Comparison of ENCODE assay signal across 10 mouse cellular contexts in the genomic region with DNA sequence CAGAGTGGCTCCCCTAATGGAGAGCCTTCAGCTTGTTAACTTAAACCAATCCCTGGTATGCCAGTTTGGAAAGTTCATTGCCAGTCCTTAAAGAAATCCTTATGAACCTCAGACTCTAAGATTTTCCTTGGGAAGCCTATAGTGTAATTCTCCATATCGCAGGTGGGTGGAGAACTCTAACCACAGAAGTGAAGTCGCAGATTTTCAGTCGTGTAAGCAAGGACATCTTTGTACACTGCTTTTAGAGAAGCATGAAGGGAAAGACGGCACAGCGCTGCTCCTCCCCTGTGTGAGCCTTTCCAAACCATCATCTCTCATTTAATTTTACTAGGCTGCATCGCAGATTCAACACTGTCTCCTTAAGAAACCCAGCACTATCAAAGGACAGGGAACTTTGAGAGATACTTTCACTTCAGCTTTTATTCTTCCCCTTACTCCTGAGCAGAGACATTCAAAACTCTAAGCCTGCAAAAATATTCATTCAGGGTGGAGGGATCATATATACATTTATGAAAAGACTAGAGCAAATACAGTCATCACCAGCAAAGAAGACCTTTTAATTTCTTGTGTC. TPM values are rescaled to one million over a fixed set of nuclear protein-coding genes. Genes with fewer than 3 reads are reported as not detected.
DNase-seq lines count a peak whose midpoint lies in the region; ATAC-seq and TF ChIP-seq lines count a peak whose summit lies in the region.
"Had no signal": no experiment of that assay in that cellular context is flagged by ENCODE, and none has a peak within 500 bp of the region (broad histone marks: within the 10 kb centered on the region; RNA-seq: fewer than 3 reads in every experiment).

No protein-coding gene starts in this region.

- no peak overlapping the region for H3K4me2 ChIP-seq in lung, postnatal 0 days (replicated peaks; ENCODE audit: low read depth, low read length)

- TF ChIP-seq CTCF in lung, postnatal 0 days (IDR thresholded peaks at IDR 0.05) = peak; percentile 48

- no peak overlapping the region for H3K4me3 ChIP-seq in heart, embryonic 10.5 days
- H3K4me3 ChIP-seq in lung, postnatal 0 days (ENCODE audit: low read depth, low read length) = no peak overlapping the region

- no peaks in the 10 kb centered on the region for H3K27me3 ChIP-seq in heart, embryonic 10.5 days (ENCODE audit: insufficient read depth, poor library complexity, severe bottlenecking)
- no peaks in the 10 kb centered on the region for H3K27me3 ChIP-seq in lung, postnatal 0 days (replicated peaks; ENCODE audit: insufficient read depth, low read length)

- no peaks in the 10 kb centered on the region for H3K9me3 ChIP-seq in heart, embryonic 10.5 days
- no peaks in the 10 kb centered on the region for H3K9me3 ChIP-seq in lung, postnatal 0 days (ENCODE audit: low read length)

- H3K27ac ChIP-seq in heart, embryonic 10.5 days = peak overlapping the region; percentile 56; the same call in 1 of the 2 replicates
- no peak overlapping the region for H3K27ac ChIP-seq in lung, postnatal 0 days (ENCODE audit: low read length)

- intact Hi-C loops in heart, postnatal 25 days (cut with DNase I) = no loop called here

- DNase-seq in heart, embryonic 10.5 days (ENCODE audit: low spot score) = peak; percentile 72
- no peak for DNase-seq in heart, postnatal 25 days (ENCODE audit: low spot score)
- DNase-seq in lung, postnatal 0 days (ENCODE audit: low spot score) = no peak
- no peak for DNase-seq in lung, postnatal 36 days
- DNase-seq in embryo, embryonic 11 days = peak; percentile 29
- DNase-seq in testis, postnatal 10 days (ENCODE audit: low spot score) = no peak
- no peak for DNase-seq in kidney, adult 8-10 months
- DNase-seq: kidney, postnatal 25 days; thymus, adult 2 months had no signal

- no peak overlapping the region for H3K9ac ChIP-seq in lung, postnatal 0 days (replicated peaks; ENCODE audit: low read depth)

- no peak for TF ChIP-seq EP300 in lung, postnatal 0 days (IDR thresholded peaks at IDR 0.05)

- H3K4me1 ChIP-seq in heart, embryonic 10.5 days = peaks cover 22% of the 10 kb centered on the region; the same call in 1 of the 2 replicates
- H3K4me1 ChIP-seq in lung, postnatal 0 days (ENCODE audit: insufficient read depth, low read depth, low read length) = no peaks in the 10 kb centered on the region

- H3K36me3 ChIP-seq in heart, embryonic 10.5 days = peaks cover 7% of the 10 kb centered on the region; the same call in 1 of the 2 replicates
- no peaks in the 10 kb centered on the region for H3K36me3 ChIP-seq in lung, postnatal 0 days (ENCODE audit: insufficient read depth, low read length)

- WGBS in heart, embryonic 10.5 days = 50% methylated on average over 6 of the region's 6 CpGs
- WGBS in lung, postnatal 0 days = 47% methylated on average over 6 of the region's 6 CpGs

- ATAC-seq in lung, postnatal 0 days = no peak
- peak; percentile 34; the same call in 1 of the 2 replicates for ATAC-seq in neutrophil, adult 5-6 weeks (ENCODE audit: extremely low read depth, insufficient number of reproducible peaks, low FRiP score, poor library complexity, severe bottlenecking)

RNA-seq across cellular contexts. Expression of gene Man1a, which starts 16.6 kb away (rescaled TPM):
- polyA plus RNA-seq in heart, embryonic 10.5 days (2016; fragmentation: Nextera tagmentation; extraction: Ambion mirVana) = 8.1 and 11.2 TPM in 2 replicates
- 10 to 100 TPM; 35.0 to 36.2 TPM for total RNA-seq in heart, postnatal 25 days (2021)
- polyA plus RNA-seq in lung, postnatal 0 days (2015; fragmentation: Nextera tagmentation; extraction: Ambion mirVana) = 6.6 and 6.9 TPM in 2 replicates
- total RNA-seq in neutrophil, adult 5-6 weeks (2017) = 271 and 280 TPM in 2 replicates

Comparison
In these comparisons a context has a peak if more than half of its experiments do, and no peak if none do; other contexts are left out.
1. DNase-seq: peak in heart, embryonic 10.5 days (single experiment) and embryo, embryonic 11 days (single experiment); none in heart, postnatal 25 days (single experiment), lung, postnatal 0 days (single experiment), lung, postnatal 36 days (single experiment), testis, postnatal 10 days (single experiment) and kidney, adult 8-10 months (0 of 2).